Mouse (Mus musculus) liver, embryonic 13.5 days (tissue): Measurements from ENCODE around the gene Tgfbr2. TPM values are rescaled to one million over a fixed set of nuclear protein-coding genes. Genes with fewer than 3 reads are reported as not detected.

Experiments used
- ATAC-seq: fragments of 200-750 bp; cut with Nextera tagmentation; 2 replicates; pipeline ENCODE4 v1.8.0; 2017; ENCODE audit warnings: low read depth, mild to moderate bottlenecking, moderate number of reproducible peaks, moderate library complexity
- DNase-seq: peaks from one replicate; pipeline ENCODE4 v3.0.0; 2022
- H3K27ac ChIP-seq: fragments of 300-500 bp; sonication (generic); 2 replicates; pipeline ENCODE4 v1.5.1; 2015; ENCODE audit warnings: moderate library complexity, mild to moderate bottlenecking, inconsistent platforms
- H3K27me3 ChIP-seq: fragments of 300-500 bp; sonication (generic); 2 replicates; pipeline ENCODE4 v1.6.1; 2015; ENCODE audit warnings: mild to moderate bottlenecking, inconsistent platforms
- H3K36me3 ChIP-seq: fragments of 300-500 bp; sonication (generic); 2 replicates; pipeline ENCODE4 v1.6.1; 2015; ENCODE audit warnings: mild to moderate bottlenecking, inconsistent platforms
- H3K4me1 ChIP-seq: fragments of 300-500 bp; sonication (generic); replicated peaks from 2 replicates; pipeline ENCODE4 v1.6.1; 2015; ENCODE audit warnings: inconsistent platforms
- H3K4me2 ChIP-seq: fragments of 300-500 bp; sonication (generic); 2 replicates; pipeline ENCODE4 v1.6.1; 2015; ENCODE audit warnings: inconsistent platforms, mild to moderate bottlenecking, moderate library complexity
- H3K4me3 ChIP-seq: fragments of 300-500 bp; sonication (generic); replicated peaks from 2 replicates; pipeline ENCODE4 v1.5.1; 2015; ENCODE audit warnings: mild to moderate bottlenecking, inconsistent platforms
- H3K9ac ChIP-seq: fragments of 300-500 bp; sonication (generic); 2 replicates; pipeline ENCODE4 v1.6.1; 2015; ENCODE audit warnings: mild to moderate bottlenecking, inconsistent platforms
- H3K9me3 ChIP-seq: fragments of 300-500 bp; sonication (generic); replicated peaks from 2 replicates; pipeline ENCODE4 v1.6.1; 2016; ENCODE audit warnings: inconsistent platforms
- WGBS: fragments of 180-500 bp; shearing (Covaris S2); methylation state at CpG from one replicate; pipeline ENCODE4 v1.1.7; 2015; ENCODE audit not compliant: insufficient replicate concordance; 5-methylcytosine and 5-hydroxymethylcytosine counted together
- polyA plus RNA-seq: library from polyadenylated mRNA; unstranded; fragments of >200 nt; fragmentation: Nextera tagmentation; extraction: Ambion mirVana; gene quantifications from 2 replicates; pipeline ENCODE4 v1.2.1, GENCODE M21; 2015

The Tgfbr2 gene
- polyA plus RNA-seq: 4.0 and 5.0 TPM in 2 replicates

DNA sequence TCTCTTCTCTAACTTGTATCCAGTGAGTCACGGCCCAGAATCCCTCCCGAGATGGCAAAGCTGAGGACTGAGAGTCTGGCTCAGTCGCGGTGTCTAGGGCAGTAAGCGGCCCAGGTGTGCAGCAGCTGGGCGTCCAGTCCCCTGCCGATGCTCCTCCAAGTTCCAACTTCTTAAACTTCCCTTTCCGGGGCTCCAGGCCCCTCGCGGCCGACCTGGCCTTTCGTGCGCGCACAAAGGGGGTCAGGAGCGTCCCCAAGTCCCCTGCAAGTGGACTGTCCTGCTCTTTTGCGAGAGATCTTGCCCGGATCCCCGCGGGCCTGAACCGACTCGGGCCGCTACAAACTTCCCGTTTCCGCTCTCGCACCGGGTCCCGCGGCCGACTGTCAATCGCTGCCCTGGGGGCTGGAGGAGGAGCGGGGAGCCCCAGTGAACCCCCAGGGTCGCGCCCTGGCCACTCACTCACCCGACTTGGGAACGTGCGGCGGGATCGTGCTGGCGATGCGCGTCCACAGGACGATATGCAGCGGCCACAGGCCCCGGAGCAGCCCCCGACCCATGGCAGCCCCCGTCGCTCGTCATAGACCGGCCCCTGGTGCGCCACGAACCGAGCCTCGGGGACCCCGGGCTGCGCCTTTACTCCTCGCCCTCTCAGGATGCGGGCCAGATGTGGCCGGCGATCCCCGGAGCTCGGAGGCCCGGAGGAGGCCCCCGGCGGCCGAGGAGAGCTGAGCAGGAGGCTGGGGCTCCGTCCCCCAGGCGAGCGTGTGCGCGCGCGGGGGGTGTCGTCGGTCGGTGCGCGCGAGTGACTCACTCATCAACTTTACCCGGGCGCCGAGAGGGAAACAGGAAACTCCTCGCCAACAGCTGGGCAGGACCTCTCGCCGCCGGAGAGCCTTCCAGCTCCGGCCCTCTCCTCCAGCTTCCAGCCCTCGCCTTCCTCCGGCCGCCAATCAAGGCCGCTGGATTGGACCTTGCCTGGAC is at the start of gene Tgfbr2:
Gene Tgfbr2, minus strand, starts transcription at position 880 of the 981 bp plus-strand sequence.
- WGBS: under 1% methylated on average over 90 of the region's 90 CpGs
- H3K27ac ChIP-seq: peak within 1 kb of the TSS; percentile 77
- H3K4me1 ChIP-seq: peaks cover 21% of the 10 kb centered on the region
- no peaks in the 10 kb centered on the region for H3K36me3 ChIP-seq
- peak; percentile 68 for ATAC-seq
- peak within 1 kb of the TSS; percentile 78 for H3K4me2 ChIP-seq
- H3K9ac ChIP-seq: peak within 1 kb of the TSS; percentile 76
- H3K27me3 ChIP-seq: peaks cover 12% of the 10 kb centered on the region
- DNase-seq: peak; percentile 45
- peak within 1 kb of the TSS; percentile 68 for H3K4me3 ChIP-seq
- no peaks in the 10 kb centered on the region for H3K9me3 ChIP-seq

DNA sequence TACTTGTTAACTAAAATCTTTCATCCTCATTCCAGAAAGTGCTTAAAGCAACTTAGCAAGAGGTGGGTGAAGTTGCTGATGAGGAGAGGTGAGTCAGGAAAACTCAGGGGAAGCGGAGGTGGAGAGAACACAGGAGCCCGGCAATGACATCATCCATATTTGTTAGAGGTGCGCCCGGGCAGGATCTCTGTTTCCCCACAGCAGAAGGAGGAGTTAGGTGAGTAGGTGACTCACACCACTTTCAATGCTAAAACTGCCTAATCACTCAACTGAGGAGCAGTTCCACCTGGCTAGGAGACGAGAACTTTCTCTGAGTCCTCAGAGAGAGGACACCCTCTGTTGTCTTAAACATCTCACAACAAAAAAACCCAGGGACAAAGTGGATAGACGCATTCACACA is 48.2 kb upstream of the Tgfbr2 start:
- no peak for DNase-seq
- Histone ChIP-seq H3K4me1 (no peaks in the 10 kb centered on the region), H3K9me3 (no peaks in the 10 kb centered on the region), H3K4me3 (no peak overlapping the region), H3K9ac (no peak overlapping the region), H3K27ac (no peak overlapping the region), H3K4me2 (no peak overlapping the region), H3K36me3 (no peaks in the 10 kb centered on the region), H3K27me3 (no peaks in the 10 kb centered on the region)
- 52% methylated on average over 6 of the region's 6 CpGs for WGBS
- no peak for ATAC-seq

- no peak for DNase-seq
- 62% methylated on average over 5 of the region's 5 CpGs for WGBS
- H3K4me2 ChIP-seq: no peak overlapping the region
- ATAC-seq: no peak
- no peaks in the 10 kb centered on the region for H3K27me3 ChIP-seq
- no peaks in the 10 kb centered on the region for H3K4me1 ChIP-seq
- no peak overlapping the region for H3K9ac ChIP-seq
- no peak overlapping the region for H3K4me3 ChIP-seq
- no peaks in the 10 kb centered on the region for H3K36me3 ChIP-seq
- H3K27ac ChIP-seq: no peak overlapping the region
- H3K9me3 ChIP-seq: no peaks in the 10 kb centered on the region
Measured at GRCm38 (mm10) chr9:116222643-116223042, 47.5 kb upstream of the Tgfbr2 start.

- ATAC-seq: no peak
- no peaks in the 10 kb centered on the region for H3K36me3 ChIP-seq
Measured at GRCm38 (mm10) chr9:116222000-116222399, 46.8 kb upstream of the Tgfbr2 start.

DNA sequence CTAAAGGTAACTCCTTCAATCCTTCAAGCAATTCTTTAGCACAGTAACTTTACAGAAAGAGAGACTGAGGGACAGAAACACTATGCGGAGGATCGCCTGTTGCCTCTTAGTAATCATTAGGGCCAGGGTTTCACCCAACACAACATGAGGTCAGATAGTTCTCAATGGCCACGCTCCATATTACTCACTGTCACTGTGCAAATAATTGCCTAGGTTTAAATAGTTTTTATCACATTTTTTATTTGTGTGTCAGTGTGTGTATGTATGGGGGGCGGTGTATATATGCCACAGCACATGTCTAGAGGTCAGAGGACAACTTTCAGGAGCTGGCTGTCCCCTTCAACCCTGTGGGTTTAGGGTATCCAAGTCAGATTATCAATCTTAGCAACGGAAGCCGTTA is 46.4 kb upstream of the Tgfbr2 start:
- WGBS: 78% methylated on average over 6 of the region's 6 CpGs
- no peak for ATAC-seq

More at GRCm38 (mm10) chr9:116222000-116222399, 46.8 kb upstream of the Tgfbr2 start:
- Histone ChIP-seq H3K4me1 (no peaks in the 10 kb centered on the region), H3K9me3 (no peaks in the 10 kb centered on the region), H3K9ac (no peak overlapping the region), H3K4me2 (no peak overlapping the region), H3K27ac (no peak overlapping the region), H3K4me3 (no peak overlapping the region), H3K27me3 (no peaks in the 10 kb centered on the region)
- WGBS: 57% methylated on average over 11 of the region's 11 CpGs
- no peak for DNase-seq

DNA sequence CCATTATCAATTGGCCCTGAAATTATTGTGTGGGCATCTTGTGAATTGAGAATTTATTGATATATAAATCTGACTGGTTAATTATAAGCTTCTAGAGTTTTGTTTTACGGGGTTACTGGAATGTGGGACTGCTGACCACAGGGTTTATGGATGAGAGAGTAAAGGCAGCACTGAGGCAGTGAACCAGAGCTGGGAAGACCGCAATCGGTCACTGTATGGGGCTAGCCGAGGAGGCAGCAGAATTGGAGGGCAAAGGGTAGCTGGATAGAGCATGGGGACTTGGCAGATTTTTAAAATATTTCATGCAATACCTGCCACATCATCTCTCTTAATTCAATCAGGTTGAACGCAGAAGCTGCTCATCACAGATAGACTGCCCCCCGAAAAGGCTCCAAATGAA is 45.5 kb upstream of the Tgfbr2 start:
- WGBS: 74% methylated on average over 6 of the region's 6 CpGs
- H3K4me3 ChIP-seq: no peak overlapping the region
- ATAC-seq: no peak
- H3K4me1 ChIP-seq: no peaks in the 10 kb centered on the region
- no peaks in the 10 kb centered on the region for H3K36me3 ChIP-seq
- H3K27ac ChIP-seq: no peak overlapping the region
- no peaks in the 10 kb centered on the region for H3K27me3 ChIP-seq
- no peaks in the 10 kb centered on the region for H3K9me3 ChIP-seq
- no peak overlapping the region for H3K9ac ChIP-seq
- H3K4me2 ChIP-seq: no peak overlapping the region
- DNase-seq: no peak

More for the DNA sequence above, 46.4 kb upstream of the Tgfbr2 start:
- H3K4me3 ChIP-seq: no peak overlapping the region
- DNase-seq: no peak
- no peak overlapping the region for H3K27ac ChIP-seq
- no peak overlapping the region for H3K4me2 ChIP-seq
- no peaks in the 10 kb centered on the region for H3K27me3 ChIP-seq
- H3K9me3 ChIP-seq: no peaks in the 10 kb centered on the region
- H3K36me3 ChIP-seq: no peaks in the 10 kb centered on the region
- no peaks in the 10 kb centered on the region for H3K4me1 ChIP-seq
- no peak overlapping the region for H3K9ac ChIP-seq

DNA sequence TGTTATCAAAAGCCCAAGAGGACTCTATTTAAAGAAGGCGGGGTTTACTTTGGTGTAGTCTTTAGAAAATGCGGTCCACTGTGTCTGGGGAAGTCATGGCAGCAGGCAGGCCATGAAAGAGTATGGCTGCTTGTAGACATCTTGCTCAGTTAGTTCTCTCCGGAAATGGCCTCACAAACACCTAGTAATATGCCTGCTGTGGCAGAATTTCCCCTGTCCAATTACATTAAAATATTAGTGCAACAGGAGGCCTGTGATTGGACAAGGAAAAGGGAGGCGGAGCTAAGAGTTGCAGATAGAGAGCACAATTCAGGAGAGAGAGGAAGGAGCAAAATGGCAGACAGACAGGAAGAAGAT is 45.0 kb upstream of the Tgfbr2 start:
- Histone ChIP-seq H3K9me3 (no peaks in the 10 kb centered on the region), H3K27ac (no peak overlapping the region), H3K4me3 (no peak overlapping the region), H3K36me3 (no peaks in the 10 kb centered on the region), H3K9ac (no peak overlapping the region), H3K4me1 (no peaks in the 10 kb centered on the region), H3K27me3 (no peaks in the 10 kb centered on the region), H3K4me2 (no peak overlapping the region)
- no peak for DNase-seq
- ATAC-seq: no peak
- 79% methylated on average over 4 of the region's 4 CpGs for WGBS

DNA sequence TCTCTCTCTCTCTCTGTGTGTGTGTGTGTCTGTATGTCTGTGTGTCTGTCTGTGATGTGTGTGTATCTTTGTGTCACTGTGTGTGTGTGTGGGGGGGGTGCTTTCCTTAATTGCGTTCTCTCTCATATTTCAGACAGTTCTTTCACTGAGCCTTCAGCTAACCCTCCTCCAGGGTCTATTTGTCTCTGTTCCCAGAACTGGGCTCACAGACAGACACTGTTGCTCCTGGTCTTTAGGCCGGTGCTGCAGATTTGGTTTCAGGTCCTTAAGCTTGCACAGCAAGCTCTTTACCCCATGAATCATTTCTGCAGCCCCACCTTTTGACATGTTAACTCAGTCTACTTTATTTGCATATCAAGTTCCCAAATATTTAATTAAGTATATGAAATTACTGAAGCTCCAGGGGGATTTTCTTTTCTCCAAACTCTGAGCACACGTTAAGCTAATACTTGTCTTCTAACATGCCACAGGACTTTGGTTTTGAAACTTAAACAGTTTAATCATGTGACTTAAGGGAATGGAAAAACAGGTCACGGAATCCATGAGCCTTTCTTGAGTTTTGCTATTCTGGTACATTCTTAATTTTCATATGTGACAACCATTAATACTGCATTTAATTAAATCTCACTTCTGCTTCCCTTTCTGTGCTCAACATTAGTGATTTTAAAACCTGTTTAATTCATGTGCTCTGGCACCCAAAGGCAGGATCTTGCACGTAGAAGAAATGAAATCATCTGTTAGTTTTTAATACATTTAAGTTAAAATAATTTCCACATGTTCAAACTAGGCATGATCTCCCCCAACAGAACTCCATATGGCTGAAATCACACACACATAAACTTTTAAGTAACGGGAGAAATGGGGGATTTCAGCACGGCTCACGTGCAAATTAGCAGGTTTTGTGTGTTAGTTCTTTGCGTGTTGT is 44.3 kb upstream of the Tgfbr2 start:
- no peak for DNase-seq
- no peak overlapping the region for H3K27ac ChIP-seq
- H3K9ac ChIP-seq: no peak overlapping the region
- no peak overlapping the region for H3K4me2 ChIP-seq
- no peaks in the 10 kb centered on the region for H3K27me3 ChIP-seq
- ATAC-seq: no peak
- no peaks in the 10 kb centered on the region for H3K9me3 ChIP-seq
- WGBS: 65% methylated on average over 9 of the region's 9 CpGs
- H3K36me3 ChIP-seq: no peaks in the 10 kb centered on the region
- H3K4me1 ChIP-seq: no peaks in the 10 kb centered on the region
- H3K4me3 ChIP-seq: no peak overlapping the region

GRCm38 (mm10) chr9:116218780-116219179 is 43.6 kb upstream of the Tgfbr2 start:
- H3K4me2 ChIP-seq: no peak overlapping the region
- no peaks in the 10 kb centered on the region for H3K36me3 ChIP-seq
- ATAC-seq: no peak
- no peak overlapping the region for H3K9ac ChIP-seq
- DNase-seq: no peak
- WGBS: 36% methylated on average over 4 of the region's 4 CpGs
- no peaks in the 10 kb centered on the region for H3K27me3 ChIP-seq
- H3K4me3 ChIP-seq: no peak overlapping the region
- H3K27ac ChIP-seq: no peak overlapping the region
- no peaks in the 10 kb centered on the region for H3K9me3 ChIP-seq
- no peaks in the 10 kb centered on the region for H3K4me1 ChIP-seq

- H3K27ac ChIP-seq: no peak overlapping the region
- no peak for ATAC-seq
Measured at GRCm38 (mm10) chr9:116217099-116217498, 41.9 kb upstream of the Tgfbr2 start.

DNA sequence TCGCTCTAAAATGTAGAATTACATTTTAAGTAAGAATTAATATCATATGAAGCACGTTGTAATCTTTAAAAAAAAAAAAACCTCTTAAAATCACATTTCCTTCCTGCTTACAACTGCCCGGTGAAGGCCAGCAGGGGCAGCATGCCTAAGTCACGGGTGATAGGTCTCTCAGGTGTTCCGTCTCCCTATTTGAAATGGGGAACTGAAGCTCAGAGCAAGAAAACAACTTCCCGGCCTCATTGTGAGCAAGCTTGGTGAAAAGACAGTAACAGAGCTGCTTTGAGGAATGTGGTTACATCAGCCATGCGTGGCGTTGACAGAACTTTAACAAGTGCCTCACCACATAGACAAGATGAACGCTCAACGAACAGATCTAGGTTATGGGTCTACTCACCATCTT is 41.5 kb upstream of the Tgfbr2 start:
- Histone ChIP-seq H3K27me3 (no peaks in the 10 kb centered on the region), H3K9ac (no peak overlapping the region), H3K4me2 (no peak overlapping the region), H3K27ac (no peak overlapping the region), H3K36me3 (no peaks in the 10 kb centered on the region), H3K4me1 (no peaks in the 10 kb centered on the region), H3K9me3 (no peaks in the 10 kb centered on the region), H3K4me3 (no peak overlapping the region)
- ATAC-seq: no peak
- no peak for DNase-seq
- 52% methylated on average over 10 of the region's 10 CpGs for WGBS

More at GRCm38 (mm10) chr9:116217099-116217498, 41.9 kb upstream of the Tgfbr2 start:
- 61% methylated on average over 7 of the region's 7 CpGs for WGBS
- DNase-seq: no peak
- Histone ChIP-seq H3K27me3 (no peaks in the 10 kb centered on the region), H3K4me1 (no peaks in the 10 kb centered on the region), H3K4me3 (no peak overlapping the region), H3K4me2 (no peak overlapping the region), H3K36me3 (no peaks in the 10 kb centered on the region), H3K9me3 (no peaks in the 10 kb centered on the region), H3K9ac (no peak overlapping the region)
